Mouse (Mus musculus) ES-E14 (cell line): Measurements from ENCODE around the gene Nek8.

ENCODE experiments used
- CHD2 ChIP-seq: IDR thresholded peaks from 2 replicates; pipeline ENCODE4 v1.6.1; 2014; ENCODE audit warnings: mild to moderate bottlenecking, low read depth, low read length, inconsistent platforms
- HCFC1 ChIP-seq: IDR thresholded peaks from 2 replicates; pipeline ENCODE4 v1.6.1; 2012; ENCODE audit warnings: low read length, inconsistent platforms, borderline replicate concordance; ENCODE audit not compliant: insufficient read depth
- MAFK ChIP-seq: IDR thresholded peaks from 2 replicates; pipeline ENCODE4 v1.6.1; 2014; ENCODE audit warnings: mild to moderate bottlenecking, low read depth, low read length, inconsistent platforms; ENCODE audit not compliant: insufficient read depth
- ZNF384 ChIP-seq: IDR thresholded peaks from 2 replicates; pipeline ENCODE4 v1.6.1; 2012; ENCODE audit warnings: low read depth, low read length, inconsistent platforms

DNA sequence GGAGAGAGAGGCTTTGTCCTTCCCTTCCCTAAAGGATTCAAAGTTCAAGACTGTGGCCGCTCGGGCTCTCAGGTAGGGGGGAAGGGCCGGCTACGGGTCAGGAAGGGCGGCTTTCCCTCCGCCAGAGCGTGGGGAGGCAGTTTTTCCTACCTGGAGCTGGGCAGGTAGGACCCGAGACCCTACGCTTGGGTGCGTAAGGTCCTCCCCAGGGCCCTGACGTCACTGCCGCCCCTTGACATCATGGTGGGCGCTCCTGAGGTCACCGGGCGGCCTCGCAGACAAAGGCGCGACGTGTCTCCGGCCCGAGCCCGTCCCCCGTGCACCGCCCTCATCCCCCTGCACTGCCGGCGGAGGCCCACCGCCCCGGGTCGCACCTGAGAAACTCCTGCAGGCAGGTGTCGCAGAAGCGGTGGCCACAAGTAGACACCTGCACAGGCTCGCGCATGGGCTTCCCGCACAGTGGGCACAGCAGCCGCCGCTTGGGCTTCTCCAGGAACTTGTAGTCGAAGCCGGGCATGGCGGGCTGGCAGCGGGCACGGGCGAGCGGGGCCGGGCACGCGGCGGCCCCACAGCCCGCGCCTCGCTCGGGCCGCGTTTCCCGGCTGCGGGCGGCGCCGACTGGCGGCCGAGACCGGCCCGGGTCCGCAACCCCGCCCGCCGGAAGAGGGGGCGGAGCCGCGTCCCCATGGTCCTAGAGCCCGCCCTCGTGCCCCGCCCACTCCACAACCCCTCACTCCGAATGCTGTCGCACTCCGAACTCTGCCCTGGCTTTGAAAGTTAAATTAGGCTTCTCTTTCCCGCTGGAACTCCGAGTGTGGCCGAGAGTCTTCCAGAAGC is 11.3 kb downstream of the Nek8 start, which contains the start of gene Traf4:
- TF ChIP-seq ZNF384, result no peak
- TF ChIP-seq CHD2, result no peak
- TF ChIP-seq HCFC1, result no peak
- TF ChIP-seq MAFK, result no peak
